Comparison of ENCODE assay signal across 26 mouse cellular contexts in genomic region chr16:10508691-10509090, GRCm38 (mm10). TPM values are rescaled to one million over a fixed set of nuclear protein-coding genes. Genes with fewer than 3 reads are reported as not detected.
A peak's percentile ranks its signal among the peaks of the same experiment; 100 is the strongest.
DNase-seq lines count a peak whose midpoint lies in the region; ATAC-seq and TF ChIP-seq lines count a peak whose summit lies in the region.
"Had no signal": no experiment of that assay in that cellular context is flagged by ENCODE, and none has a peak within 500 bp of the region (broad histone marks: within the 10 kb centered on the region; RNA-seq: fewer than 3 reads in every experiment).

No protein-coding gene starts in this region.

- no peaks in the 10 kb centered on the region for H3K27me3 ChIP-seq in kidney, embryonic 15.5 days
- no peaks in the 10 kb centered on the region for H3K27me3 ChIP-seq in spleen, adult 2 months (ENCODE audit: control insufficient read depth, insufficient read depth, low read length)
- peaks cover 32% of the 10 kb centered on the region for H3K27me3 ChIP-seq in myocyte (ENCODE audit: control insufficient read depth, insufficient read depth, insufficient read length)
- no peaks in the 10 kb centered on the region for H3K27me3 ChIP-seq in midbrain, embryonic 11.5 days (ENCODE audit: control insufficient read depth, insufficient read depth, low read length)
- H3K27me3 ChIP-seq: hindbrain, embryonic 15.5 days; midbrain, embryonic 15.5 days had no signal

- no peak for TF ChIP-seq CTCF in spleen, adult 2 months (IDR thresholded peaks at IDR 0.05; ENCODE audit: extremely low read depth, insufficient read depth, insufficient read length, insufficient replicate concordance)

- no peak overlapping the region for H3K9ac ChIP-seq in kidney, embryonic 15.5 days
- H3K9ac ChIP-seq in midbrain, embryonic 11.5 days (ENCODE audit: low read length), result no peak overlapping the region
- H3K9ac ChIP-seq: hindbrain, embryonic 15.5 days; liver, embryonic 13.5 days; midbrain, embryonic 15.5 days had no signal

- H3K4me2 ChIP-seq in kidney, embryonic 15.5 days, result no peak overlapping the region
- no peak overlapping the region for H3K4me2 ChIP-seq in myocyte (ENCODE audit: low read depth)
- no peak overlapping the region for H3K4me2 ChIP-seq in midbrain, embryonic 11.5 days
- H3K4me2 ChIP-seq: hindbrain, embryonic 15.5 days; liver, embryonic 13.5 days; midbrain, embryonic 15.5 days had no signal

- H3K27ac ChIP-seq in kidney, embryonic 15.5 days, result no peak overlapping the region
- peak overlapping the region; percentile 89 for H3K27ac ChIP-seq in spleen, adult 2 months (ENCODE audit: insufficient read depth, low read length)
- H3K27ac ChIP-seq in midbrain, embryonic 11.5 days (ENCODE audit: low read depth, low read length), result no peak overlapping the region
- H3K27ac ChIP-seq: hindbrain, embryonic 10.5 days; hindbrain, embryonic 15.5 days; liver, embryonic 13.5 days; midbrain, embryonic 15.5 days had no signal

- no peaks in the 10 kb centered on the region for H3K9me3 ChIP-seq in kidney, embryonic 15.5 days (replicated peaks)
- no peaks in the 10 kb centered on the region for H3K9me3 ChIP-seq in midbrain, embryonic 11.5 days (ENCODE audit: control insufficient read depth, low read length)
- H3K9me3 ChIP-seq: hindbrain, embryonic 10.5 days; hindbrain, embryonic 15.5 days; liver, embryonic 13.5 days; midbrain, embryonic 15.5 days had no signal

- no peaks in the 10 kb centered on the region for H3K36me3 ChIP-seq in kidney, embryonic 15.5 days
- peaks cover 55% of the 10 kb centered on the region for H3K36me3 ChIP-seq in spleen, adult 2 months (ENCODE audit: control insufficient read depth, insufficient read depth, low read length)
- no peaks in the 10 kb centered on the region for H3K36me3 ChIP-seq in myocyte (ENCODE audit: control insufficient read depth, insufficient read depth)
- H3K36me3 ChIP-seq in midbrain, embryonic 11.5 days (ENCODE audit: control insufficient read depth, insufficient read depth, low read length), result no peaks in the 10 kb centered on the region
- H3K36me3 ChIP-seq: hindbrain, embryonic 10.5 days; hindbrain, embryonic 15.5 days; liver, embryonic 13.5 days; midbrain, embryonic 15.5 days had no signal

- no peaks in the 10 kb centered on the region for H3K79me2 ChIP-seq in myocyte (ENCODE audit: control insufficient read depth, insufficient read depth)

- no peak for DNase-seq in kidney, postnatal 14 days
- peak; percentile 57 to 62 for DNase-seq in spleen, adult 2 months (ENCODE audit: low read depth in 1 of 2, low spot score in 2 of 2)
- DNase-seq in spleen, postnatal 4 days (ENCODE audit: low spot score in 2 of 2), result no peak
- DNase-seq in midbrain, embryonic 11.5 days (ENCODE audit: low spot score, missing footprints), result no peak
- no peak for DNase-seq in right cerebral cortex, adult 2 months (ENCODE audit: low spot score in 2 of 2)
- DNase-seq: adrenal gland, adult 8-10 months; cerebellum, adult 8-10 months; cerebellum, postnatal 25 days; gastrocnemius, postnatal 14 days; heart, postnatal 14 days; kidney, adult 11 months; kidney, postnatal 36 days; left cerebral cortex, postnatal 4 days; liver, embryonic 13.5 days; lung, adult 2 months; lung, postnatal 10 days; right cerebral cortex, adult 18-20 months; thymus, postnatal 25 days had no signal

- H3ac ChIP-seq in myocyte (ENCODE audit: control insufficient read depth, insufficient read length), result no peak overlapping the region

- TF ChIP-seq POLR2A in spleen, adult 2 months (IDR thresholded peaks at IDR 0.05; ENCODE audit: low read depth, low read length), result no peak
- no peak for TF ChIP-seq POLR2A in myocyte (IDR thresholded peaks at IDR 0.05; ENCODE audit: insufficient read length, low read depth)

- H3K4me3 ChIP-seq in kidney, embryonic 15.5 days (replicated peaks), result no peak overlapping the region
- no peak overlapping the region for H3K4me3 ChIP-seq in spleen, adult 2 months (ENCODE audit: extremely low read depth, insufficient read depth, insufficient read length)
- H3K4me3 ChIP-seq in myocyte, result no peak overlapping the region
- H3K4me3 ChIP-seq in midbrain, embryonic 11.5 days (ENCODE audit: low read depth, low read length), result no peak overlapping the region
- H3K4me3 ChIP-seq: hindbrain, embryonic 10.5 days; hindbrain, embryonic 15.5 days; liver, embryonic 13.5 days; midbrain, embryonic 15.5 days had no signal

- peaks cover 13% of the 10 kb centered on the region for H3K4me1 ChIP-seq in kidney, embryonic 15.5 days
- H3K4me1 ChIP-seq in spleen, adult 2 months (ENCODE audit: control insufficient read depth, insufficient read depth, insufficient read length), result peaks cover 19% of the 10 kb centered on the region; the same call in 1 of the 2 replicates
- no peaks in the 10 kb centered on the region for H3K4me1 ChIP-seq in midbrain, embryonic 11.5 days (ENCODE audit: control insufficient read depth, insufficient read depth, low read length)
- H3K4me1 ChIP-seq: hindbrain, embryonic 10.5 days; liver, embryonic 13.5 days had no signal

- peak; percentile 76; the same call in 1 of the 2 replicates for ATAC-seq in kidney, embryonic 15.5 days (replicated peaks; ENCODE audit: low FRiP score)
- no peak for ATAC-seq in midbrain, embryonic 11.5 days (ENCODE audit: low FRiP score)
- ATAC-seq: activated CD4-positive, CD25-positive, alpha-beta regulatory T cell, adult 4 months; forebrain, embryonic 14.5 days; inflammation-experienced regulatory T-cells, adult 6 months; midbrain, embryonic 15.5 days had no signal

- WGBS in kidney, embryonic 15.5 days, result 36% methylated on average over 6 of the region's 6 CpGs
- 41% methylated on average over 6 of the region's 6 CpGs for WGBS in spleen, adult 2 months
- 71% methylated on average over 6 of the region's 6 CpGs for WGBS in midbrain, embryonic 11.5 days

TF ChIP-seq in myocyte, 11 proteins besides CTCF, POLR2A, EP300 and RAD21:
- TF ChIP-seq MYOD1 (IDR thresholded peaks at IDR 0.05; ENCODE audit: control insufficient read depth in 1 of 3, insufficient read length in 2 of 3, low read depth in 2 of 3) (peak in 2 of 3 experiments; percentile 46 to 50), TCF12 (IDR thresholded peaks at IDR 0.05; ENCODE audit: insufficient read depth, poor library complexity, severe bottlenecking) (no peak), MYOG (IDR thresholded peaks at IDR 0.05; ENCODE audit: control insufficient read depth in 1 of 3, insufficient read depth in 1 of 3, insufficient read length in 2 of 3, low read depth in 2 of 3) (peak in 1 of 3 experiments; percentile 66), MAX (IDR thresholded peaks at IDR 0.05; ENCODE audit: low read depth) (no peak)

RNA-seq across cellular contexts. Expression of gene Ciita, which starts 28.8 kb away (rescaled TPM):
- 0.49 and 1.0 TPM in 2 replicates for polyA plus RNA-seq in kidney, embryonic 15.5 days (2015; fragmentation: Nextera tagmentation; extraction: Ambion mirVana)
- 82.2 and 98.8 TPM in 2 replicates for polyA plus RNA-seq in spleen, adult 2 months (2012; rRNA removed)
- polyA plus RNA-seq in myocyte (2012; fragmentation: generic; extraction: Trizol), result 0.01 TPM
- 0.14 and 0.34 TPM in 2 replicates for polyA plus RNA-seq in midbrain, embryonic 11.5 days (2014; fragmentation: Nextera tagmentation; extraction: Ambion mirVana)

RNA-seq across cellular contexts. Expression of gene Dexi, which starts 34.2 kb away (rescaled TPM):
- polyA plus RNA-seq in kidney, embryonic 15.5 days (2015; fragmentation: Nextera tagmentation; extraction: Ambion mirVana), result 18.4 and 18.5 TPM in 2 replicates
- polyA plus RNA-seq in spleen, adult 2 months (2012; rRNA removed), result 40.8 and 55.1 TPM in 2 replicates
- 20.8 TPM for polyA plus RNA-seq in myocyte (2012; fragmentation: generic; extraction: Trizol)
- polyA plus RNA-seq in midbrain, embryonic 11.5 days (2014; fragmentation: Nextera tagmentation; extraction: Ambion mirVana), result 23.8 and 27.3 TPM in 2 replicates

RNA-seq across cellular contexts. Expression of gene Clec16a, which starts 36.4 kb away (rescaled TPM):
- polyA plus RNA-seq in kidney, embryonic 15.5 days (2015; fragmentation: Nextera tagmentation; extraction: Ambion mirVana), result 34.7 and 35.0 TPM in 2 replicates
- 8.2 and 10.0 TPM in 2 replicates for polyA plus RNA-seq in spleen, adult 2 months (2012; rRNA removed)
- 15.5 TPM for polyA plus RNA-seq in myocyte (2012; fragmentation: generic; extraction: Trizol)
- 41.2 and 43.4 TPM in 2 replicates for polyA plus RNA-seq in midbrain, embryonic 11.5 days (2014; fragmentation: Nextera tagmentation; extraction: Ambion mirVana)

Comparison
In these comparisons a context has a peak if more than half of its experiments do, and no peak if none do; other contexts are left out.
1. DNase-seq: peak in spleen, adult 2 months (2 of 2); none in kidney, postnatal 14 days (single experiment), spleen, postnatal 4 days (0 of 2), midbrain, embryonic 11.5 days (single experiment) and right cerebral cortex, adult 2 months (0 of 2).
2. RNA of gene Ciita, which starts 28.8 kb away (polyA plus RNA-seq): 82.2 to 98.8 TPM in spleen, adult 2 months; 0.49 to 1.0 TPM in kidney, embryonic 15.5 days, 0.14 to 0.34 TPM in midbrain, embryonic 11.5 days and 0.01 TPM in myocyte (single experiment); every median in the first group is over 10 times any median in the second.